Mouse (Mus musculus): ENCODE data around the gene Itpk1.

DNA sequence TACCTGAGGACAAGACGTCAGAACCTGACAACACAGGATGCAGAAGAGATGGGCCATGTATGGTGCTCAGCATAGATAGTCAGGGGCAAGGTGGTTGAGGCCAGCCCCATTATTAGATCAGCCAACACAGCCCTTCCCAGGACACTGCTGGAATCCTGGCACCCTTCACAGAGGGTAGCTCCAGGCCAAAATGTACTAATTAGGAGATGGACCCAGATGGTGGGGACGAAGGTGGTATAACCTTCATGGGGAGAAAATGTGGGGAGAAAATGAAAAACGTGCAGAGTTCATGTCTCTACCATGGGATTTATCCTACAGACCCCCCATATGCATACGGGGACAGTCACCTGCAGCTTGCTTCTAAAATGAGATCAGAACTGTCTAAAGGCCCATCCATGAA is 91.3 kb downstream of the Itpk1 start:
- TF ChIP-seq CTCF (IDR thresholded peaks at IDR 0.05) (no peak), EP300 (IDR thresholded peaks at IDR 0.05) (no peak)
